Mouse (Mus musculus) heart, postnatal 0 days (tissue): ENCODE measurements around the gene Erbb4. TPM values are rescaled to one million over a fixed set of nuclear protein-coding genes. Genes with fewer than 3 reads are reported as not detected.

ENCODE experiments used
- ATAC-seq: fragments of 200-750 bp; cut with Nextera tagmentation; 2 replicates; pipeline ENCODE4 v1.8.0; 2017; ENCODE audit warnings: low read depth, moderate number of reproducible peaks, moderate library complexity; ENCODE audit not compliant: insufficient read depth
- DNase-seq: peaks from one replicate; pipeline ENCODE4 v3.0.0-alpha.2; 2016; ENCODE audit warnings: low spot score
- H3K27ac ChIP-seq: fragments of 300-500 bp; sonication (generic); 2 replicates; pipeline ENCODE4 v1.5.1; 2014; ENCODE audit warnings: low read depth, mild to moderate bottlenecking
- H3K27me3 ChIP-seq: fragments of 300-500 bp; sonication (generic); 2 replicates; pipeline ENCODE4 v1.6.1; 2014; ENCODE audit warnings: low read length, mixed read lengths; ENCODE audit not compliant: control insufficient read depth, insufficient read depth
- H3K36me3 ChIP-seq: fragments of 300-500 bp; sonication (generic); replicated peaks from 2 replicates; pipeline ENCODE4 v1.6.1; 2014; ENCODE audit warnings: low read length, mixed read lengths; ENCODE audit not compliant: control insufficient read depth, insufficient read depth
- H3K4me1 ChIP-seq: fragments of 300-500 bp; sonication (generic); 2 replicates; pipeline ENCODE4 v1.6.1; 2014; ENCODE audit warnings: antibody characterized with exemption; ENCODE audit not compliant: control insufficient read depth, insufficient read depth
- H3K4me2 ChIP-seq: fragments of 300-500 bp; sonication (generic); 2 replicates; pipeline ENCODE4 v1.6.1; 2014; ENCODE audit warnings: low read depth, mild to moderate bottlenecking, low read length, moderate library complexity
- H3K4me3 ChIP-seq: fragments of 300-500 bp; sonication (generic); 2 replicates; pipeline ENCODE4 v1.5.1; 2014; ENCODE audit warnings: low read depth, low read length
- H3K9ac ChIP-seq: fragments of 300-500 bp; sonication (generic); replicated peaks from 2 replicates; pipeline ENCODE4 v1.6.1; 2014; ENCODE audit warnings: low read depth, low read length, mixed read lengths
- H3K9me3 ChIP-seq: fragments of 300-500 bp; sonication (generic); replicated peaks from 2 replicates; pipeline ENCODE4 v1.6.1; 2016; ENCODE audit warnings: low read length; ENCODE audit not compliant: control insufficient read depth
- CTCF ChIP-seq: IDR thresholded peaks from 2 replicates; pipeline ENCODE4 v1.5.1; 2016; ENCODE audit warnings: antibody characterized with exemption, control low read depth, low read depth
- EP300 ChIP-seq: IDR thresholded peaks from 2 replicates; pipeline ENCODE4 v1.6.1; 2016; ENCODE audit warnings: antibody characterized with exemption, low read depth
- WGBS: fragments of 180-500 bp; shearing (Covaris S2); extraction: QIAGEN DNeasy Blood & Tissue Kit; methylation state at CpG from one replicate; pipeline ENCODE4 v1.1.7; 2014; 5-methylcytosine and 5-hydroxymethylcytosine counted together
- polyA plus RNA-seq: library from polyadenylated mRNA; unstranded; fragments of >200 nt; fragmentation: Nextera tagmentation; extraction: Ambion mirVana; gene quantifications from 2 replicates; pipeline ENCODE4 v1.2.1, GENCODE M21; 2015
- total RNA-seq: library from RNA; depleted of rRNA; stranded (reverse); fragments of >200 nt; gene quantifications from 2 replicates; pipeline ENCODE4 v1.2.3, GENCODE M21; 2014; ENCODE audit warnings: low replicate concordance

Gene Erbb4
- total and polyA plus RNA-seq, 2 experiments from 2014 or later = 3.8 to 20.0 TPM

DNA sequence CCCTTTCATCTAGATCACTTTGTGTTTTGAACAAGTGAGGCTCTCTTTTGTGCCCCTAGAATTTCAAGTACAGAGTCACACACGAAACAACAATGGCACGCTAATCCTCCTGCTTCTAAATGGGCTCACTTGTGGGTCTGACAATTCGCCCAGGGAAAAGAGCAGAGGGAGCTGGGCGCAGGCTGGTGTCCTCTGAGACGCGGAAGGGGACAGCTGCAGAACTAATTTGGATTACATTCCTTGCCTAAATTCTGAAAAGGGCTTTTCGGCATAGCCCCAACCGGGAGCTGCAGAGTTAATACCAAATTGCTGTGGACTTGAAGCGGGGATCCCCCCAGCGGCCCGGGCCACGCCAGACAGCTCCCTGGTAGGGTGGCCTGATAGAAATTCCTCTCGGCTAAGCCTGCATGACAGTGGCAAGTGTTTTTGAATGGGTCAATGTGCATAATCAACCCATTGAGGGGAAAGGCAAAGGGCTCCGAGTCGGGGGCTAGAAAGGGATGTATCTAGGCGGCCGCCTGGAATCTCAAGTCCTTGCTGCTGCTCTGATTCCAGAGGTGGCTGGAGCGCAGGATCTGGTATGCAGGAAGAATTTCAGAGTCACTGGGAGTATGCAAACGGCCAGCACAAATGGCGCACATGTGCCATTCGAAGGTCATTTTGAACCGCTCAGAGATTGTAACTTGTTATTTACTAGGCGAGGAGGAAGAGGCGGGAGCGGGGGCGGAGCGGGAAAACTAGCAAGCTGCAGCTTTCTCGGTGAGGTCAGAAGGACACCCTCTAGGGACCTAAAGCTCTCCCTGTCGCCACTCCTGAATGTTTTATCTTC lies 2.2 kb downstream of the Erbb4 start:
- no peak for TF ChIP-seq CTCF
- TF ChIP-seq EP300 = no peak
- WGBS = under 1% methylated on average over 29 of the region's 29 CpGs
- 0 out of 2 replicates have a peak, but pooled peaks cover 5% of the 10 kb centered on the region for H3K4me1 ChIP-seq
- no peaks in the 10 kb centered on the region for H3K9me3 ChIP-seq
- DNase-seq (peak; percentile 86), ATAC-seq (peak; percentile 65)
- no peaks in the 10 kb centered on the region for H3K27me3 ChIP-seq
- peak overlapping the region; percentile 98 for H3K27ac ChIP-seq
- H3K4me3 ChIP-seq = peak overlapping the region; percentile 65
- H3K9ac ChIP-seq = peak overlapping the region; percentile 80
- H3K36me3 ChIP-seq = no peaks in the 10 kb centered on the region
- H3K4me2 ChIP-seq = peak overlapping the region; percentile 76

DNA sequence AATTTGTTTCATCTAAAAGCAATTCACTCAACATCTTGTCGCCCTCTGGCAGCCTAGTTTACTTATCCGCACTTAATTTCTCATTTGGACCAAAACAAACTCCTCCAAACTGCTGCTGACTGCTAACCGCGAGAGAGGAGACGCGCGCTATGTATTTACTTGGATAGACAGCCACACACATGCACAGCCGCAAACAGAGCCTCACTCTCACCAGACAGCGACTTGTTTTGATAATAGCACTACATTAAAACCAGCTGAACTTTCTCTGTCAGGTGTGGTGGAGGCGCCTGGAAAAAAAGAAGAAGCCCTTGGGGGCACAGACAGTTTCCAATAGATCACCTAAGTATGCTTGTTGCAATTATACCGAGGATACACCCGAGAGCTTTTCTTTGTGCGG lies 2.8 kb downstream of the Erbb4 start:
- Histone ChIP-seq H3K27me3 (no peaks in the 10 kb centered on the region), H3K9ac (peak overlapping the region; percentile 80), H3K4me3 (peak overlapping the region; percentile 65), H3K4me2 (peak overlapping the region; percentile 76), H3K36me3 (no peaks in the 10 kb centered on the region), H3K4me1 (0 out of 2 replicates have a peak, but pooled peaks cover 5% of the 10 kb centered on the region), H3K27ac (peak overlapping the region; percentile 98), H3K9me3 (no peaks in the 10 kb centered on the region)
- TF ChIP-seq CTCF (no peak), EP300 (no peak)
- 2% methylated on average over 13 of the region's 13 CpGs for WGBS
- no peak for ATAC-seq
- DNase-seq = peak; percentile 43

DNA sequence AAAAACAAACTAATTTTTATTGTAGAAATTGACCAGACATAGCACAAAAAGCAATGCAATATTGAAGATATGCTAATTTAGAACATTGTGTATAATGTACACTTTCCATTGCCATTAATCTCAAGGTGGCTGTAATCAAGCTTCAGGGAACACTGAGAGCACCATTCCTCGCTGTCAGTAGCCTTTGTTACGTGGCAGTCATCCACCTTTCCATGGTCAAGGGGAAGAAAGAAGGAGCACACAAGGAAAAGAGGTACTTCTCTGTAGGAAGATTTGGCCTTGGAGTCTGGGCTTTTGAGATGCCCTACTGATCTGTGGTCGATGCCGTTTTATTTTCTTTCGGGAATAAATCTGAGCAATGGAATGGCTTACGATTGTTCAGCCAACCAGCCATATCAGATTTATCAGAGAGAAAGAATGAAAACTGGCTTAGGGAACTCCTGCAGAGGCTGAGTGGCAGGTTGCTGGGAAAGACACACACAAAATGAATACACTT lies 4.6 kb downstream of the Erbb4 start:
- DNase-seq (no peak), ATAC-seq (no peak)
- H3K4me3 ChIP-seq = 0 out of 2 replicates have a peak overlapping the region, but pooled peaks have one; percentile 3
- H3K4me1 ChIP-seq = 0 out of 2 replicates have a peak, but pooled peaks cover 5% of the 10 kb centered on the region
- H3K27me3 ChIP-seq = no peaks in the 10 kb centered on the region
- no peak overlapping the region for H3K27ac ChIP-seq
- peak overlapping the region; percentile 43 for H3K4me2 ChIP-seq
- no peak for TF ChIP-seq CTCF
- no peak for TF ChIP-seq EP300
- WGBS = 48% methylated on average over 6 of the region's 6 CpGs
- no peaks in the 10 kb centered on the region for H3K9me3 ChIP-seq
- no peaks in the 10 kb centered on the region for H3K36me3 ChIP-seq
- no peak overlapping the region; the same call in 1 of the 2 replicates for H3K9ac ChIP-seq

DNA sequence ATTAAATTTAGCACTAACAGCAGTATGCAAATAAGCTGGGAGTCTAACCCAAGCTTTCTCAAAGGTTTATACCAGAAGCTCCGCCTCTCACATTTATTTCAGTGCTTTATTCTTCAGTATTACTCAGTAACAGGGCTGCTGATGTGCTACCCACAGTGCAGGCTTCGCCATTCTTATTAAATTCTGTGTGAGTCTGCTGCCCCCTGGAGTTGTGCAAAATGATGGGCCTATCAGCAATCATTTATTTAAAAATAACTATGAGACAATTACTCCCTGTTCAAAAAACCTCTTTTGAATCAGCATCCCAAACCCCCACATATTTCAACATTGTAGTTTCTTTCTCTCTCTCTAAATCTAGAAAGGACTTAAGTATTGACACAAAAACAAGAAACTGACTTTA lies 6.2 kb downstream of the Erbb4 start:
- H3K4me2 ChIP-seq = no peak overlapping the region
- no peak overlapping the region for H3K4me3 ChIP-seq
- H3K4me1 ChIP-seq = 0 out of 2 replicates have a peak, but pooled peaks cover 5% of the 10 kb centered on the region
- H3K9ac ChIP-seq = no peak overlapping the region
- no peak overlapping the region for H3K27ac ChIP-seq
- no peaks in the 10 kb centered on the region for H3K9me3 ChIP-seq
- no peak for TF ChIP-seq EP300
- TF ChIP-seq CTCF = no peak
- no peaks in the 10 kb centered on the region for H3K27me3 ChIP-seq
- no peak for ATAC-seq
- 89% methylated on average over 2 of the region's 2 CpGs for WGBS
- H3K36me3 ChIP-seq = no peaks in the 10 kb centered on the region
- no peak for DNase-seq

DNA sequence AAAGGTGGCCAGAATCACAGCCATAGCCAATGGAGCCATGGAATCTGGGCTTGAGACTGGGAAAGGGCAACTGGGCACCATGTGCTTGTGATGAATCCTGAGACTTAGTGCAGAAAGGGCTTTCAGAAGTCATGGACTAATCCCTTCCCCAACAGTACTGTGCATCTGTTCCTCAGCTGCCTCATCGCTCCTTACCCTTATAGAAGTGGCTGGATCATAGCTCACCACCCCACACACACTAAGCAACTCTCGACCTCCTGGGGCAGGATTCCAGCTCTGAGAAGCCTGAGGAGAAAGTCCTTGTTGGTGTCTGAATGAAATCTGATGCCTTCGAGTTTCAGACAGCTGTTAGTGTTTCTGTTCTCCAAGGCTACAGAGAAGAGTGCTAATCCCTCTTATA lies 14.8 kb downstream of the Erbb4 start:
- ATAC-seq (no peak), DNase-seq (no peak)
- no peaks in the 10 kb centered on the region for H3K9me3 ChIP-seq
- H3K27ac ChIP-seq = no peak overlapping the region
- H3K9ac ChIP-seq = no peak overlapping the region
- WGBS = 42% methylated on average over 3 of the region's 3 CpGs
- H3K4me1 ChIP-seq = 0 out of 2 replicates have a peak, but pooled peaks cover 3% of the 10 kb centered on the region
- no peak overlapping the region for H3K4me3 ChIP-seq
- TF ChIP-seq EP300 = no peak
- TF ChIP-seq CTCF = no peak
- H3K4me2 ChIP-seq = no peak overlapping the region
- no peaks in the 10 kb centered on the region for H3K27me3 ChIP-seq
- H3K36me3 ChIP-seq = no peaks in the 10 kb centered on the region
